Mouse (Mus musculus): ENCODE measurements at regions not wholly inside any gene's neighbourhood (a gene's known extent, or its start where the extent isn't known, plus 50 kb on each side); places are given as distances from the start of the nearest gene placed in this dataset.
A peak's percentile ranks its signal among the peaks of the same experiment; 100 is the strongest.

DNA sequence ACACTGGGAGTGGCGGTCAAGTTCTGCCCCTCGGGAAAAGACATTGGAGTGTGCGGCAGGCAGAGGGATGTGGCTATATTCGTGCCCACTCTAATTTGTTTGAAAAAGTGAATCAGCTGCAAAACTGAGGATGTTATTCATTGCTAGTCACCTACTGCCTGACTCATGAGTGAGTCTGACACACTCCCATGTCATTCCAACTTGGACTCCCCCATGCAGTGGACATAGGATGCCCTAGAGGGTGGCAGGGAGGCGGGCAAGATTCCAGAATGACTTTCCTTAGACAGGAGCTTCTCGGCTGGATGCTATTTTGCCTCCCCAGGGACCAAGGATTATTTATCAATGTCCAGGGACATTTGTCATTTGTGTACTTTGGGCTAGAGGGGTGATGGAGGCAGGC is 219.0 kb downstream of the Sox9 start:
- DNase-seq (ENCODE audit: low spot score), result no peak
- WGBS, result 73% methylated on average over 6 of the region's 6 CpGs
- Histone ChIP-seq H3K4me3 (ENCODE audit: low read length) (no peak overlapping the region), H3K4me1 (ENCODE audit: insufficient read depth, low read length) (no peaks in the 10 kb centered on the region), H3K9me3 (ENCODE audit: low read length) (no peaks in the 10 kb centered on the region), H3K36me3 (ENCODE audit: insufficient read depth, low read length) (no peaks in the 10 kb centered on the region), H3K9ac (replicated peaks; ENCODE audit: low read length) (no peak overlapping the region), H3K27me3 (ENCODE audit: insufficient read depth, low read length) (no peaks in the 10 kb centered on the region), H3K4me2 (ENCODE audit: low read depth, low read length) (no peak overlapping the region), H3K27ac (no peak overlapping the region)
- TF ChIP-seq CTCF (IDR thresholded peaks at IDR 0.05; ENCODE audit: low read depth), result no peak
- ATAC-seq, result no peak

DNA sequence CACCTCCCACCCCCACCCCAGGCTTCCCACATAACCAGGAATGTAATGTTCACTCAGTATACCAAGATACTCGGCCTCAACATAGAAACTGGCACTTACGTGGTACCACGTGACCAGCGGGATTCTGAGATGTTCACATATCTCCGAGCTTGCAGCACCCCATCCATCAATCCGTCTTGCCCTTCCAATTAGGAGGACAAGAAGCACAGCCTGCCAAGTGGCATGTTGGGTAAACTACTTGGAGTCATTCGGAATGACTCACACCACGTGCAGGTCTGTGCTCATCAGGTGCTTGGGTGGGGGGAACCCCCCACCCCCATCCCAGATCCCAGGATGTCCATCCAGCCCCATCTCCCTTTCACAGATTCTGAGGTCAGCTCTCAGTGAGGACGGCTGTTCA is 223.9 kb downstream of the Sox9 start:
- ATAC-seq (no peak), DNase-seq (ENCODE audit: low spot score) (no peak)
- Histone ChIP-seq H3K36me3 (ENCODE audit: insufficient read depth, low read length) (no peaks in the 10 kb centered on the region), H3K9me3 (ENCODE audit: low read length) (no peaks in the 10 kb centered on the region), H3K4me1 (ENCODE audit: insufficient read depth, low read length) (no peaks in the 10 kb centered on the region), H3K27ac (no peak overlapping the region), H3K27me3 (ENCODE audit: insufficient read depth, low read length) (no peaks in the 10 kb centered on the region), H3K9ac (replicated peaks; ENCODE audit: low read length) (no peak overlapping the region), H3K4me2 (ENCODE audit: low read depth, low read length) (no peak overlapping the region), H3K4me3 (ENCODE audit: low read length) (no peak overlapping the region)
- no peak for TF ChIP-seq CTCF (IDR thresholded peaks at IDR 0.05; ENCODE audit: low read depth)
- 83% methylated on average over 9 of the region's 9 CpGs for WGBS

DNA sequence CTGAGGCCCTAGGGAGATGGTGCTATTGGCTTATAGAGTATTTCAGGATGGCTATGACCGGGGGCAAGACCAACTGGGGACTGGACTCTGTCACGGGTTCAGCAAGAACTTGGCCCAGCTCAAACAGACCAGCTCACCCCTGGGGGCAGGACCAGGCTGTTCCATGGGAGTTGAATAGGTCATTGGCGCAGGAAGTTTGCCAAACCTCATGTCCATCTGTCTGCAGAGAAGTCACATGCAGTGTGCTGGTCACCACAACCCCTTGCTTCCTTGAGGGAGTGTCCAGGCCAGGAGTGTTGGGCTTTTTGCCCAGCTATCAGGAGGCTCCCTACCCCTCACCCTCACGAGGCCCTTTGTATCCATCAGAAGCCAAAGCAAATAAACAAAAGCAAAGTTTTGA is 226.5 kb downstream of the Sox9 start:
- no peaks in the 10 kb centered on the region for H3K27me3 ChIP-seq (ENCODE audit: insufficient read depth, low read length)
- no peaks in the 10 kb centered on the region for H3K36me3 ChIP-seq (ENCODE audit: insufficient read depth, low read length)
- H3K4me2 ChIP-seq (ENCODE audit: low read depth, low read length), result no peak overlapping the region
- no peak overlapping the region for H3K27ac ChIP-seq
- 60% methylated on average over 4 of the region's 4 CpGs for WGBS
- H3K4me1 ChIP-seq (ENCODE audit: insufficient read depth, low read length), result 0 out of 2 replicates have a peak, but pooled peaks cover 3% of the 10 kb centered on the region
- TF ChIP-seq CTCF (IDR thresholded peaks at IDR 0.05; ENCODE audit: low read depth), result no peak
- no peaks in the 10 kb centered on the region for H3K9me3 ChIP-seq (ENCODE audit: low read length)
- no peak overlapping the region for H3K4me3 ChIP-seq (ENCODE audit: low read length)
- ATAC-seq, result 0 out of 2 replicates have a peak, but pooled peaks have one; percentile 15
- no peak overlapping the region for H3K9ac ChIP-seq (replicated peaks; ENCODE audit: low read length)
- DNase-seq (ENCODE audit: low spot score), result no peak

DNA sequence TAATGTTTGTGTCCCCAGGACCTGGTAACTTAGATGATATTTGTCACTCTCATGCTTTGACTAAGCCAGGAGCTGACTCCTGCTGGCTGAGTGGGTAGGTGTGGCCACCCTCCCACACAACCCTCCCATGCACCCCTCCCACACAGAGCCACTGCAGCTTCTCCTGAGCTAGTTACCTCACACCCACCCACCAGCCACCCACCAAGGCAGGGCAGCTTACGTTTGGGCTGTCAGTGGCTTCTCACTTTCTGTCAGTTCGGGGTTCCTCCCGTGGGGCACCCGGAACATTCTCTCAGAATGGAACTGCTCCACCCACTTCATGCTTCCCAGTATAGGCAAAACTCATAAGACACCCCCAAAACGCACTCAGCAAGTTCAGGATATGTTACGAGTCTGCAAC is 227.4 kb downstream of the Sox9 start:
- ATAC-seq, result no peak

DNA sequence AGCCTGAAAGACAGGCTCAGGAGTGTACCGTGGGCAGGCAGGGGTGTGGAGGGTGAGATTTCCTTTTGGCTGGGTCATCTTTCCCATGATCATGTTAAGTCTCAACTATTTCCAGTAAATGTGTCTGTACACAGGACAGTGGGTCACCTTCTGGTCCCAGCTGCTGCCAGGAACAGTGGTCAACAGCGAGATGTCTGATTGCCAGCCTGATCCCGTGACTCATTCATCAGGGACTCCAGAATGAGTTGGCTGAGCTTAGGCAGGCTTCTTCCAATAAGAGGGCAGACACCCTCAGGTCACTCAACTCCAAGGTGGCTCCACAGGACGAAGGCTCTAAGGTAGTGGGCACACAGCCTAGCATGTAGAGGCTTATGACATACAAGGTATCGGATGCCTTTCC is 228.9 kb downstream of the Sox9 start:
- DNase-seq (ENCODE audit: low spot score) (no peak), ATAC-seq (no peak)
- no peaks in the 10 kb centered on the region for H3K27me3 ChIP-seq (ENCODE audit: insufficient read depth, low read length)
- TF ChIP-seq CTCF (IDR thresholded peaks at IDR 0.05; ENCODE audit: low read depth), result no peak
- H3K27ac ChIP-seq, result no peak overlapping the region
- no peak overlapping the region for H3K4me2 ChIP-seq (ENCODE audit: low read depth, low read length)
- H3K4me1 ChIP-seq (ENCODE audit: insufficient read depth, low read length), result peaks cover 7% of the 10 kb centered on the region; the same call in 1 of the 2 replicates
- 82% methylated on average over 5 of the region's 5 CpGs for WGBS
- no peaks in the 10 kb centered on the region for H3K9me3 ChIP-seq (ENCODE audit: low read length)
- H3K4me3 ChIP-seq (ENCODE audit: low read length), result no peak overlapping the region
- no peaks in the 10 kb centered on the region for H3K36me3 ChIP-seq (ENCODE audit: insufficient read depth, low read length)
- H3K9ac ChIP-seq (replicated peaks; ENCODE audit: low read length), result no peak overlapping the region

More for the DNA sequence above, 227.4 kb downstream of the Sox9 start:
- Histone ChIP-seq H3K27me3 (ENCODE audit: insufficient read depth, low read length) (no peaks in the 10 kb centered on the region), H3K27ac (no peak overlapping the region), H3K4me2 (ENCODE audit: low read depth, low read length) (no peak overlapping the region), H3K9me3 (ENCODE audit: low read length) (no peaks in the 10 kb centered on the region), H3K4me1 (ENCODE audit: insufficient read depth, low read length) (0 out of 2 replicates have a peak, but pooled peaks cover 3% of the 10 kb centered on the region), H3K4me3 (ENCODE audit: low read length) (no peak overlapping the region), H3K9ac (replicated peaks; ENCODE audit: low read length) (no peak overlapping the region), H3K36me3 (ENCODE audit: insufficient read depth, low read length) (no peaks in the 10 kb centered on the region)
- 92% methylated on average over 6 of the region's 6 CpGs for WGBS
- no peak for DNase-seq (ENCODE audit: low spot score)
- TF ChIP-seq CTCF (IDR thresholded peaks at IDR 0.05; ENCODE audit: low read depth), result no peak

DNA sequence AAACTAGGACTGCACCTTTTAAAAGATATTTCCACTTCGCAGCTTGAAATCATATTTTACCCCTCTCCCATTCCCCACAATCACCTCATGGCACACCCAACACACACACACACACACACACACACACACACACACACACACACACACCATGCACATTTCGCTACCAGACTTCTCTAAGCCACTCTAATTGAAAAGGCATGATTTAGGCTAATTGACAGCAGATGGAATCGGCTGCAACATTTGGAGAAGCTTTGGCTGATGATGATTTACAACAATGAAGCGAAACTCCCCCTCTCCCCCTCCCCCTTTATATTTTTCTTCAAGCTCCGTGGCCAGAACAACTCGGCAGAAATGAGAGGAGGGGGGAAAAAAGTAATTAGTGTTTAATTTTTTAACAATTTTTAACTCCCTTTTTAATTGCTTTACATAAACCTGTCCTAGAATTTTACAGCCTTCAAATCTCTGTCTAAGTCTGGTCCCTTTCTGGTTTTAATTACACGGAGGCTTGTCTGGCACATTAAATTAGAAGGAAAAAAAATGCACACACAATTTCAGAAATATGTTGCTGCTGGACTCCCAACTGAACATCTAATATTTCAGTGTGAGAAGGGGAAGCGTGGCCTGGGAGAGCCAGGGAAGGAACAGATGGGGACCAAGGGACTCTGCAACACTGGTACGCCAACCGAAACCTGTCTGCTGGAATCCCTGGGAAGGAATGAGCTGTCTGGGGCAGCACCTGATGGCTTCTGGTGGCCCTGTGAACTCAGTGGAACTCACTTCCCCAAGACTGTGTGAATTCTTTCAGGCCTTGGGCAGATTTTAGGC is 232.4 kb downstream of the Sox9 start:
- Histone ChIP-seq H3K9ac (replicated peaks; ENCODE audit: low read length) (no peak overlapping the region), H3K9me3 (ENCODE audit: low read length) (no peaks in the 10 kb centered on the region), H3K4me3 (ENCODE audit: low read length) (no peak overlapping the region), H3K36me3 (ENCODE audit: insufficient read depth, low read length) (no peaks in the 10 kb centered on the region), H3K27ac (no peak overlapping the region), H3K4me1 (ENCODE audit: insufficient read depth, low read length) (peaks cover 27% of the 10 kb centered on the region), H3K27me3 (ENCODE audit: insufficient read depth, low read length) (no peaks in the 10 kb centered on the region), H3K4me2 (ENCODE audit: low read depth, low read length) (no peak overlapping the region)
- WGBS, result 32% methylated on average over 10 of the region's 10 CpGs
- DNase-seq (ENCODE audit: low spot score) (peak; percentile 59), ATAC-seq (peak; percentile 31; the same call in 1 of the 2 replicates)
- no peak for TF ChIP-seq CTCF (IDR thresholded peaks at IDR 0.05; ENCODE audit: low read depth)

DNA sequence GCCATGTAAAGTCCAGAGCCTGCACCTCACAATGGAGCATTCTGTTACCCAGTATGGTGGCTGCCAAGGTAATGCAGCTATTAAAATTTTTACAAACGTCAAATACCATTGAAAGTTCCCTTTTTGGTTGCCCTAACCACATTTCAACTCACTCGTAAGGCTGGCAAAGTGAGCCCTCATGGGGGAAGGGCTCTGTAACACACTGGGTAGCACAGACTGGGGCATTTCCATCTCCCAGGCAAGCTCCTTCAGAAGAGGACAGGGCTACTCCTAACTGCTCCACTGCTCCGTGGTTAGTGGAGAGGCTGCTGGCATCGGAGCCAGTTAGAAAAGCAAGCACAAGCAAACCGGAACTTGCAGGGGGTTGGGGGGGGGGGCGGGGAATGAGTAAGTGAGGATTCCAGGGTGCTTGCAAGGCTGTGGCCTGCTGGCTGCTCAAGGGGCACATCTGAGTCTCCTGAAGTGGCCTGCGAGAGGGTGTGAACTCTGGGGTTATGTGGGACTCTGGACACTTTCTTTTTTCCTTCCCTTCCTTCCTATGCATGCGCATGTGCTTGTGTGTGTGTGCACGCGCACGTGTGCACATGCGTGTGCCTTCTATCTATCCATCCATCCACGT is 233.8 kb downstream of the Sox9 start:
- Histone ChIP-seq H3K4me1 (ENCODE audit: insufficient read depth, low read length) (peaks cover 27% of the 10 kb centered on the region), H3K27ac (no peak overlapping the region), H3K27me3 (ENCODE audit: insufficient read depth, low read length) (no peaks in the 10 kb centered on the region), H3K36me3 (ENCODE audit: insufficient read depth, low read length) (no peaks in the 10 kb centered on the region), H3K9ac (replicated peaks; ENCODE audit: low read length) (no peak overlapping the region), H3K4me3 (ENCODE audit: low read length) (no peak overlapping the region), H3K4me2 (ENCODE audit: low read depth, low read length) (no peak overlapping the region), H3K9me3 (ENCODE audit: low read length) (no peaks in the 10 kb centered on the region)
- DNase-seq (ENCODE audit: low spot score) (peak; percentile 8), ATAC-seq (no peak)
- WGBS, result 50% methylated on average over 12 of the region's 13 CpGs
- no peak for TF ChIP-seq CTCF (IDR thresholded peaks at IDR 0.05; ENCODE audit: low read depth)
